Mouse (Mus musculus): ENCODE results near the gene Ebi3.

Gene Ebi3

GRCm38 (mm10) chr17:55957726-55958583, 5.5 kb downstream of the Ebi3 start:
- in situ Hi-C loops (cut with MboI, MseI) = loop anchor here (25.0 kb wide), 1 partner anchor 246 kb away; the partner anchor contains the start of gene Pot1b

GRCm38 (mm10) chr17:55958584-55958886, 6.1 kb downstream of the Ebi3 start:
- in situ Hi-C loops (cut with MboI, MseI) = loop anchor here (25.0 kb wide), 1 partner anchor 246 kb away; the partner anchor contains the start of gene Pot1b

GRCm38 (mm10) chr17:55958918-55959728, 6.7 kb downstream of the Ebi3 start, which contains the start of gene Yju2:
Gene Yju2 (plus strand): TSS chr17:55959099.
- in situ Hi-C loops (cut with MboI, MseI) = loop anchor here (25.0 kb wide), 1 partner anchor 247 kb away; the partner anchor contains the start of gene Pot1b

GRCm38 (mm10) chr17:55959946-55960740, 7.7 kb downstream of the Ebi3 start:
- in situ Hi-C loops (cut with MboI, MseI) = loop anchor here (25.0 kb wide), 1 partner anchor 248 kb away; the partner anchor contains the start of gene Pot1b

- in situ Hi-C loops (cut with MboI, MseI) = loop anchor here (25.0 kb wide), 1 partner anchor 248 kb away; the partner anchor contains the start of gene Pot1b
These were observed 8.4 kb downstream of the Ebi3 start for GRCm38 (mm10) chr17:55960791-55961190.

- in situ Hi-C loops (cut with MboI, MseI) = loop anchor here (25.0 kb wide), 1 partner anchor 249 kb away; the partner anchor contains the start of gene Pot1b
These were observed 9.2 kb downstream of the Ebi3 start for GRCm38 (mm10) chr17:55961631-55962030.

GRCm38 (mm10) chr17:55963171-55963570, 10.7 kb downstream of the Ebi3 start:
- in situ Hi-C loops (cut with MboI, MseI) = loop anchor here (25.0 kb wide), 1 partner anchor 251 kb away; the partner anchor contains the start of gene Pot1b

- in situ Hi-C loops (cut with MboI, MseI) = loop anchor here (25.0 kb wide), 1 partner anchor 252 kb away; the partner anchor contains the start of gene Pot1b
These were observed 12.1 kb downstream of the Ebi3 start for GRCm38 (mm10) chr17:55964496-55964895.

GRCm38 (mm10) chr17:55964996-55965395, 12.6 kb downstream of the Ebi3 start:
- in situ Hi-C loops (cut with MboI, MseI) = loop anchor here (5.0 to 25.0 kb wide), 2 partner anchors 52 to 253 kb away; partner anchors contain the start of gene Pot1b

- in situ Hi-C loops (cut with MboI, MseI) = loop anchor here (5.0 to 25.0 kb wide), 2 partner anchors 50 to 255 kb away; partner anchors contain the start of gene Pot1b
These were observed 14.7 kb downstream of the Ebi3 start for GRCm38 (mm10) chr17:55967186-55967585.

GRCm38 (mm10) chr17:55968210-55968609, 15.8 kb downstream of the Ebi3 start:
- in situ Hi-C loops (cut with MboI, MseI) = loop anchor here (5.0 to 25.0 kb wide), 2 partner anchors 49 to 256 kb away; partner anchors contain the start of gene Pot1b

GRCm38 (mm10) chr17:55969560-55969959, 17.1 kb downstream of the Ebi3 start:
- in situ Hi-C loops (cut with MboI, MseI) = loop anchor here (5.0 to 25.0 kb wide), 2 partner anchors 48 to 257 kb away; partner anchors contain the start of gene Pot1b

GRCm38 (mm10) chr17:55969966-55970891, 17.8 kb downstream of the Ebi3 start, which contains the start of gene Shd:
Gene Shd (plus strand): TSS chr17:55970467.
- in situ Hi-C loops (cut with MboI, MseI) = loop anchor here (5.0 to 25.0 kb wide), 2 partner anchors 47 to 258 kb away; partner anchors contain the start of gene Pot1b

- in situ Hi-C loops (cut with MboI, MseI) = loop anchor here (25.0 kb wide), 1 partner anchor 259 kb away; the partner anchor contains the start of gene Pot1b
These were observed 19.0 kb downstream of the Ebi3 start for GRCm38 (mm10) chr17:55971453-55971852.

GRCm38 (mm10) chr17:55976255-55976862, 23.9 kb downstream of the Ebi3 start:
- in situ Hi-C loops (cut with MboI, MseI) = no loop called here

- in situ Hi-C loops (cut with MboI, MseI) = no loop called here
These were observed 24.9 kb downstream of the Ebi3 start for GRCm38 (mm10) chr17:55977301-55977700.

- in situ Hi-C loops (cut with MboI, MseI) = no loop called here
These were observed 33.9 kb downstream of the Ebi3 start, which contains the start of gene Fsd1 for GRCm38 (mm10) chr17:55986030-55986961. Gene Fsd1 (plus strand): TSS chr17:55986509.

All from regulatory T cell (primary cell).